Mouse (Mus musculus) brain, embryonic 14.5 days (tissue): ENCODE measurements around the gene Nxph1. TPM values are rescaled to one million over a fixed set of nuclear protein-coding genes. Genes with fewer than 3 reads are reported as not detected.

ENCODE experiments used
- DNase-seq: peaks from one replicate; pipeline ENCODE4 v3.0.0-alpha.2; 2011; ENCODE audit warnings: low read depth
- CTCF ChIP-seq: fragments of 200-500 bp; IDR thresholded peaks from 2 replicates; pipeline ENCODE4 v1.5.1; 2012; ENCODE audit warnings: inconsistent platforms, mild to moderate bottlenecking, moderate library complexity, borderline replicate concordance; ENCODE audit not compliant: insufficient read depth, insufficient read length; ENCODE audit errors: extremely low read depth
- POLR2A ChIP-seq: fragments of 200-500 bp; IDR thresholded peaks from 2 replicates; pipeline ENCODE4 v1.6.1; 2012; ENCODE audit warnings: mild to moderate bottlenecking, inconsistent platforms, borderline replicate concordance; ENCODE audit not compliant: poor library complexity, insufficient read depth, insufficient read length, severe bottlenecking; ENCODE audit errors: extremely low read depth
- polyA plus RNA-seq: library from polyadenylated mRNA; depleted of rRNA; stranded (reverse); fragments of >200 nt; gene quantifications from 2 replicates; pipeline ENCODE4 v1.2.3, GENCODE M21; 2012; rRNA removed

Gene Nxph1
- polyA plus RNA-seq, 1 experiment: 42.6 TPM

DNA sequence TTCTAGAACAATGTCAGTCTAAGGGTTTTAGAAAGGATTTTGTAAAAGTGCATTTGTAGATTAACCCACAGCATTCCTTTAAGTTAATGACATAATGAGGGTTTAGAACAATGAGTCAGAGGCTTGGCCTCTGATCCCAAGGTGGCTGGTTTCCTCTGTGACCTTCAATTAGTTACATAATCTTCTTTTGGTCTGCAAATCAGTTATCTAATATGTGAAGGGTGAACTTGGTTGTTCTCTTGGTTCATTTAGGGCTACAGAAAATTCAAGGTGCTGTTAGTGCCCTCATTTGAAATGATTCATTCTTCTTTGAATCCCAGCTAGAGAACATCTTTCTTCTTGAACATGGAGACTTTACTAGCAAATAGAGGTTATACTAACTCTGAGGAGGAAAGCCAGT lies 199.7 kb downstream of the Nxph1 start:
- TF ChIP-seq CTCF (no peak), POLR2A (no peak)
- DNase-seq: no peak

DNA sequence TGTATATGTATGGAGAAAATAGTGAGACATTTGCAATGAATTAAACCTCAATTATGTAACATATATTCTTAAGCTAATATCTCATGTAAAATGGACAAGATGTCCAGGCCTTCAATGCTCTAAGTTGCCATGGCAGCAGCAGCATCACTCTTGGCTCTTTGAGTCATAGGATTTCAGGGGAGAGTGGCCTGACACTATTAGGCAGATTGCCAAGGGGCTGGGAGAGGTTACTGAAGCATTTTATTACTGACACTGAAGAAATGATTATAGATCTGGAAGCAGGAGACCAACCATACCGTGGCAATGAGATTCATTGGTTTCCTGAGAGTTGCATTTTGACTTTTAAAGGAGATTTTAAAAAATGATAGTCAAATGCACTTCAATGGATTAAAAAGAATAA lies 201.6 kb downstream of the Nxph1 start:
- no peak for TF ChIP-seq CTCF
- TF ChIP-seq POLR2A: no peak
- DNase-seq: peak; percentile 76

GRCm38 (mm10) chr6:9159191-9159590 lies 211.0 kb downstream of the Nxph1 start:
- no peak for TF ChIP-seq POLR2A
- no peak for TF ChIP-seq CTCF
- peak; percentile 54 for DNase-seq

GRCm38 (mm10) chr6:9182477-9182876 lies 234.2 kb downstream of the Nxph1 start:
- no peak for TF ChIP-seq CTCF
- no peak for TF ChIP-seq POLR2A
- DNase-seq: peak; percentile 4

- TF ChIP-seq POLR2A (no peak), CTCF (no peak)
- DNase-seq: no peak
Observed at GRCm38 (mm10) chr6:9210730-9211129, 262.5 kb downstream of the Nxph1 start.

DNA sequence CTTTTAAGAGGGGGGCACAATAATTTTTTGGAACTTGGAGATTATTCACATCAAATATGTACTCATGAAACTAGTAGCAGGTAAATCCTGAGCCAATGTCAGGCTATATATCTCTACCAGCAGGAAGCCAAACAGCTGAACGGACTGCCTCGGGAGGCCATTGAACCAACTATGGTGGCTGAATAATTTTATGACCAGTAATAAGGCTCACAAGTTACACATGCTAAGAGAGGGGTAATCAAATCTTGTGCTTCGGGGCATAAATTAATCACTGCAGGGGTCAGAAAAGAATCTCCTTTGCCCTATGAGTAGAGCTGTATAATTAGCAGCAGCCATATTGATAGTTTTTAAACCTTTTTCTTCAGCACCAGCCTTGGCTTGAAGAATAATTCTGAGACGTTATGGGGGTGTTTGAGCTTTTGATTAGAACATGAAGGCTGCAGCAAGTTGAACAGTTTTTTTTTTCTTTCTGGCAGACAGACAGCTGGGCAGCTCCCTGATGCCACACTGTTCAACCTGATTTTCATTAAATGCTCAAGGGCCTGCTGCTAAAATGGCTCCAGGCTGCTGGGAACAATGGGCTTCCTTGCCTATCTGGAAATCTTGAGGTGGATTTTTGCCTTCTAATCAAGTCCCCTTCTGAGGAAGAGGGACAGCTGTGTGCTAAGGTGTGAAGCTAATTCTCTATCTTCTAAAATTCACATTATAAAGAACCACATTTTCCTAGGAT lies 272.7 kb downstream of the Nxph1 start:
- DNase-seq: peak; percentile 64

GRCm38 (mm10) chr6:9234802-9235201 lies 286.6 kb downstream of the Nxph1 start:
- DNase-seq: peak; percentile 62
- TF ChIP-seq POLR2A: no peak
- peak; percentile 46; the same call in 1 of the 2 replicates for TF ChIP-seq CTCF

More for the DNA sequence above, 272.7 kb downstream of the Nxph1 start:
- TF ChIP-seq CTCF (no peak), POLR2A (no peak)

GRCm38 (mm10) chr6:9267998-9268397 lies 319.8 kb downstream of the Nxph1 start:
- no peak for TF ChIP-seq POLR2A
- no peak for TF ChIP-seq CTCF
- DNase-seq: peak; percentile 62

Other genes starting within 250 kb of the Nxph1 start
- gene Ica1, start 169.9 kb upstream of the Nxph1 start, polyA plus RNA-seq: 15.6 and 20.0 TPM in 2 replicates